Mouse (Mus musculus) heart, adult 2 months (tissue): ENCODE measurements around the gene Lsm2. TPM values are rescaled to one million over a fixed set of nuclear protein-coding genes. Genes with fewer than 3 reads are reported as not detected.
"Not testable (repeated sequence)": the region's sequence is repeated elsewhere in the genome, so short reads cannot be mapped to it uniquely, and the experiment has no call there.

Source experiments
- DNase-seq, 2 experiments: peaks; one replicate each; pipeline ENCODE4 v3.0.0; 2021
- H3K27ac ChIP-seq: fragments of 200-600 bp; 2 replicates; pipeline ENCODE4 v1.8.1; 2022
- H3K27me3 ChIP-seq: fragments of 200-500 bp; 2 replicates; pipeline ENCODE4 v1.6.1; 2012; ENCODE audit warnings: mild to moderate bottlenecking, low read length, inconsistent platforms, mixed read lengths; ENCODE audit not compliant: control insufficient read depth, insufficient read depth
- H3K36me3 ChIP-seq: fragments of 200-500 bp; 2 replicates; pipeline ENCODE4 v1.6.1; 2012; ENCODE audit warnings: low read length, inconsistent platforms; ENCODE audit not compliant: control insufficient read depth, insufficient read depth
- H3K4me1 ChIP-seq: fragments of 200-500 bp; 2 replicates; pipeline ENCODE4 v1.6.1; 2011; ENCODE audit warnings: low read length; ENCODE audit not compliant: control insufficient read depth, insufficient read depth
- H3K4me3 ChIP-seq: fragments of 200-600 bp; 2 replicates; pipeline ENCODE4 v1.8.1; 2022
- H3K79me2 ChIP-seq: fragments of 200-500 bp; replicated peaks from 2 replicates; pipeline ENCODE4 v1.6.1; 2012; ENCODE audit warnings: mild to moderate bottlenecking, inconsistent platforms, low read length, moderate library complexity, mixed read lengths; ENCODE audit not compliant: control insufficient read depth, insufficient read depth
- H3K9ac ChIP-seq: fragments of 200-500 bp; 2 replicates; pipeline ENCODE4 v1.6.1; 2012; ENCODE audit warnings: low read depth, mild to moderate bottlenecking, control low read depth, inconsistent platforms, low read length, mixed read lengths
- CTCF ChIP-seq: fragments of 200-600 bp; IDR thresholded peaks from 2 replicates; pipeline ENCODE4 v1.8.1; 2022; ENCODE audit warnings: antibody characterized with exemption, mild to moderate bottlenecking, moderate library complexity
- EP300 ChIP-seq: fragments of 200-500 bp; IDR thresholded peaks from 2 replicates; pipeline ENCODE4 v1.6.1; 2011; ENCODE audit warnings: low read depth, low read length, control low read depth; ENCODE audit not compliant: insufficient read depth
- POLR2A ChIP-seq: fragments of 200-500 bp; IDR thresholded peaks from 2 replicates; pipeline ENCODE4 v1.6.1; 2011; ENCODE audit warnings: mild to moderate bottlenecking, low read depth, low read length, control low read depth; ENCODE audit not compliant: insufficient read depth
- whole genome bisulfite sequencing: fragments of 180-500 bp; shearing (Covaris S2); methylation state at CpG from one replicate; pipeline ENCODE4 v1.1.7; 2018; 5-methylcytosine and 5-hydroxymethylcytosine counted together
- intact Hi-C: fragments of 180-260 bp; cut with DNase I; formaldehyde crosslinking; loops from one replicate; pipeline ENCODE4 v1.15.1; 2025
- polyA plus RNA-seq: library from polyadenylated mRNA; depleted of rRNA; stranded (reverse); fragments of >200 nt; gene quantifications from 2 replicates; pipeline ENCODE4 v1.2.3, GENCODE M21; 2012; rRNA removed
- total RNA-seq, 2 experiments: library from RNA; stranded (reverse); gene quantifications; 2 replicates each; pipeline ENCODE4 v1.2.3; 2021

Lsm2 gene
- total and polyA plus RNA-seq, 3 experiments: 17.3 to 50.7 (median 21.3) TPM

- intact Hi-C loops: no loop called here
- no peak overlapping the region for H3K9ac ChIP-seq
- no peak for DNase-seq
- H3K79me2 ChIP-seq: no peaks in the 10 kb centered on the region
- H3K27me3 ChIP-seq: no peaks in the 10 kb centered on the region
- H3K36me3 ChIP-seq: no peaks in the 10 kb centered on the region
- H3K4me3 ChIP-seq: no peak overlapping the region
- 73% methylated on average over 7 of the region's 7 CpGs for WGBS
- no peaks in the 10 kb centered on the region for H3K4me1 ChIP-seq
- TF ChIP-seq EP300 (no peak), POLR2A (no peak), CTCF (no peak)
- H3K27ac ChIP-seq: no peak overlapping the region
These were observed 50.2 kb downstream of the Lsm2 start for GRCm38 (mm10) chr17:35031880-35032279.

- H3K79me2 ChIP-seq: no peaks in the 10 kb centered on the region
- H3K4me1 ChIP-seq: no peaks in the 10 kb centered on the region
- no peak for DNase-seq
- no peak overlapping the region for H3K27ac ChIP-seq
- H3K4me3 ChIP-seq: no peak overlapping the region
- TF ChIP-seq CTCF (no peak), POLR2A (no peak), EP300 (no peak)
- intact Hi-C loops: no loop called here
- WGBS: 66% methylated on average over 8 of the region's 8 CpGs
- H3K27me3 ChIP-seq: no peaks in the 10 kb centered on the region
- no peak overlapping the region for H3K9ac ChIP-seq
- no peaks in the 10 kb centered on the region for H3K36me3 ChIP-seq
These were observed 50.7 kb downstream of the Lsm2 start for GRCm38 (mm10) chr17:35032323-35032870.

GRCm38 (mm10) chr17:35033703-35034102 is 52.0 kb downstream of the Lsm2 start:
- H3K27ac ChIP-seq, H3K9ac ChIP-seq, intact Hi-C loops, H3K4me3 ChIP-seq, H3K36me3 ChIP-seq, H3K4me1 ChIP-seq, DNase-seq, H3K79me2 ChIP-seq, H3K27me3 ChIP-seq: not testable (repeated sequence)
- 72% methylated on average over 1 of the region's 1 CpGs for WGBS

- no peak overlapping the region for H3K9ac ChIP-seq
- WGBS: 60% methylated on average over 6 of the region's 6 CpGs
- TF ChIP-seq POLR2A (no peak), CTCF (no peak), EP300 (no peak)
- no peaks in the 10 kb centered on the region for H3K79me2 ChIP-seq
- H3K4me3 ChIP-seq: no peak overlapping the region
- no peak for DNase-seq
- H3K36me3 ChIP-seq: no peaks in the 10 kb centered on the region
- H3K27ac ChIP-seq: no peak overlapping the region
- no peaks in the 10 kb centered on the region for H3K4me1 ChIP-seq
- intact Hi-C loops: no loop called here
- no peaks in the 10 kb centered on the region for H3K27me3 ChIP-seq
These were observed 53.2 kb downstream of the Lsm2 start for GRCm38 (mm10) chr17:35034896-35035295.

Other genes with a start within 250 kb of the Lsm2 start
Only the 30 nearest of the 43 such genes appear.
- 10 to 100 TPM; 18.1 to 26.8 TPM for gene Skiv2l, start 131.7 kb upstream of the Lsm2 start, total RNA-seq
- 28.9 and 37.7 TPM in 2 replicates for gene Skiv2l, start 131.7 kb upstream of the Lsm2 start, polyA plus RNA-seq
- 10 to 100 TPM; 14.9 to 15.8 TPM for gene Nelfe, start 131.5 kb upstream of the Lsm2 start, total RNA-seq
- gene Nelfe, start 131.5 kb upstream of the Lsm2 start, polyA plus RNA-seq: 12.3 and 15.5 TPM in 2 replicates
- 1 to 10 TPM; 2.6 to 3.8 TPM for gene Cfb, start 119.3 kb upstream of the Lsm2 start, total RNA-seq
- gene Cfb, start 119.3 kb upstream of the Lsm2 start, polyA plus RNA-seq: 3.9 and 5.7 TPM in 2 replicates
- 1 to 10 TPM; 7.9 to 9.0 TPM for gene Zbtb12, start 102.4 kb upstream of the Lsm2 start, total RNA-seq
- 10.0 and 11.0 TPM in 2 replicates for gene Zbtb12, start 102.4 kb upstream of the Lsm2 start, polyA plus RNA-seq
- gene Gm20547, start 99.8 kb upstream of the Lsm2 start, total RNA-seq: not detected
- gene Gm20547, start 99.8 kb upstream of the Lsm2 start, polyA plus RNA-seq: not detected in 2 replicates
- 1 to 10 TPM; 1.8 to 3.1 TPM for gene C2, start 83.6 kb upstream of the Lsm2 start, total RNA-seq
- gene C2, start 83.6 kb upstream of the Lsm2 start, polyA plus RNA-seq: 4.5 and 8.1 TPM in 2 replicates
- 10 to 100 TPM; 38.0 to 42.6 TPM for gene Ehmt2, start 83.4 kb upstream of the Lsm2 start, total RNA-seq
- gene Ehmt2, start 83.4 kb upstream of the Lsm2 start, polyA plus RNA-seq: 61.6 and 64.0 TPM in 2 replicates
- not detected for gene Slc44a4, start 67.4 kb upstream of the Lsm2 start, total RNA-seq
- gene Slc44a4, start 67.4 kb upstream of the Lsm2 start, polyA plus RNA-seq: 1.1 TPM in 1 of 2 replicates, not detected in the other
- gene Neu1, start 50.6 kb upstream of the Lsm2 start, total RNA-seq: 10 to 100 TPM; 14.5 TPM
- 22.0 and 23.6 TPM in 2 replicates for gene Neu1, start 50.6 kb upstream of the Lsm2 start, polyA plus RNA-seq
- gene Hspa1b, start 22.6 kb upstream of the Lsm2 start, total RNA-seq: 10 to 100 TPM in 1 of 2 experiments, 1 to 10 TPM in 1; 2.9 to 11.2 TPM
- gene Hspa1b, start 22.6 kb upstream of the Lsm2 start, polyA plus RNA-seq: 2.0 and 6.3 TPM in 2 replicates
- gene Gm20481, start 11.9 kb upstream of the Lsm2 start, total RNA-seq: not detected
- gene Gm20481, start 11.9 kb upstream of the Lsm2 start, polyA plus RNA-seq: not detected in 2 replicates
- gene Hspa1a, start 9.7 kb upstream of the Lsm2 start, total RNA-seq: 1 to 10 TPM; 3.3 to 9.8 TPM
- 3.0 and 5.9 TPM in 2 replicates for gene Hspa1a, start 9.7 kb upstream of the Lsm2 start, polyA plus RNA-seq
- gene Hspa1l, start 9.2 kb upstream of the Lsm2 start, total RNA-seq: 10 to 100 TPM in 1 of 2 experiments, 1 to 10 TPM in 1; 8.3 to 10.9 TPM
- gene Hspa1l, start 9.2 kb upstream of the Lsm2 start, polyA plus RNA-seq: 3.6 and 6.6 TPM in 2 replicates
- 10 to 100 TPM; 27.0 to 28.5 TPM for gene Vars, start 19.1 kb downstream of the Lsm2 start, total RNA-seq
- 32.7 and 39.2 TPM in 2 replicates for gene Vars, start 19.1 kb downstream of the Lsm2 start, polyA plus RNA-seq
- gene Vwa7, start 34.7 kb downstream of the Lsm2 start, total RNA-seq: 10 to 100 TPM; 10.0 to 10.9 TPM
- gene Vwa7, start 34.7 kb downstream of the Lsm2 start, polyA plus RNA-seq: 7.5 and 10.2 TPM in 2 replicates
- gene Sapcd1, start 46.2 kb downstream of the Lsm2 start, total RNA-seq: not detected
- gene Sapcd1, start 46.2 kb downstream of the Lsm2 start, polyA plus RNA-seq: 0.20 and 0.67 TPM in 2 replicates
- under 1 TPM; 0.23 to 0.29 TPM for gene Msh5, start 64.9 kb downstream of the Lsm2 start, total RNA-seq
- gene Msh5, start 64.9 kb downstream of the Lsm2 start, polyA plus RNA-seq: 1.00 and 1.2 TPM in 2 replicates
- gene Clic1, start 68.1 kb downstream of the Lsm2 start, total RNA-seq: 10 to 100 TPM; 32.5 to 33.1 TPM
- gene Clic1, start 68.1 kb downstream of the Lsm2 start, polyA plus RNA-seq: 44.4 and 51.6 TPM in 2 replicates
- gene Ddah2, start 77.2 kb downstream of the Lsm2 start, total RNA-seq: 10 to 100 TPM; 20.0 to 20.5 TPM
- gene Ddah2, start 77.2 kb downstream of the Lsm2 start, polyA plus RNA-seq: 31.4 and 40.8 TPM in 2 replicates
- under 1 TPM; 0.34 to 0.55 TPM for gene Ly6g6c, start 83.5 kb downstream of the Lsm2 start, total RNA-seq
- 0.23 and 0.64 TPM in 2 replicates for gene Ly6g6c, start 83.5 kb downstream of the Lsm2 start, polyA plus RNA-seq
- gene Mpig6b, start 84.3 kb downstream of the Lsm2 start, total RNA-seq: 1 to 10 TPM in 1 of 2 experiments, under 1 TPM in 1; 0.31 to 2.4 TPM
- 0.32 and 1.4 TPM in 2 replicates for gene Mpig6b, start 84.3 kb downstream of the Lsm2 start, polyA plus RNA-seq
- gene Ly6g6e, start 95.0 kb downstream of the Lsm2 start, total RNA-seq: not detected
- 0.41 TPM in 1 of 2 replicates, not detected in the other for gene Ly6g6e, start 95.0 kb downstream of the Lsm2 start, polyA plus RNA-seq
- gene Ly6g6d, start 96.2 kb downstream of the Lsm2 start, total RNA-seq: under 1 TPM in 1 of 2 experiments, not detected in 1; 0.61 TPM
- 1.3 and 1.6 TPM in 2 replicates for gene Ly6g6d, start 96.2 kb downstream of the Lsm2 start, polyA plus RNA-seq
- gene Ly6g6f, start 103.7 kb downstream of the Lsm2 start, total RNA-seq: not detected
- gene Ly6g6f, start 103.7 kb downstream of the Lsm2 start, polyA plus RNA-seq: 0.27 TPM in 1 of 2 replicates, not detected in the other
- gene Abhd16a, start 107.4 kb downstream of the Lsm2 start, total RNA-seq: 10 to 100 TPM; 53.2 to 62.5 TPM
- gene Abhd16a, start 107.4 kb downstream of the Lsm2 start, polyA plus RNA-seq: 95.7 and 98.2 TPM in 2 replicates
- not detected for gene Ly6g5c, start 126.4 kb downstream of the Lsm2 start, total RNA-seq
- not detected in 2 replicates for gene Ly6g5c, start 126.4 kb downstream of the Lsm2 start, polyA plus RNA-seq
- under 1 TPM in 1 of 2 experiments, not detected in 1; 0.36 TPM for gene Ly6g5b, start 133.6 kb downstream of the Lsm2 start, total RNA-seq
- 0.23 and 0.35 TPM in 2 replicates for gene Ly6g5b, start 133.6 kb downstream of the Lsm2 start, polyA plus RNA-seq
- 1 to 10 TPM; 6.8 to 8.5 TPM for gene Gpank1, start 139.6 kb downstream of the Lsm2 start, total RNA-seq
- 9.5 TPM in 2 replicates for gene Gpank1, start 139.6 kb downstream of the Lsm2 start, polyA plus RNA-seq
- gene Csnk2b, start 140.2 kb downstream of the Lsm2 start, total RNA-seq: 100 to 1,000 TPM; 149 to 170 TPM
- gene Csnk2b, start 140.2 kb downstream of the Lsm2 start, polyA plus RNA-seq: 297 and 301 TPM in 2 replicates
- gene D17H6S53E, start 144.5 kb downstream of the Lsm2 start, total RNA-seq: 10 to 100 TPM; 30.2 to 31.3 TPM
- gene D17H6S53E, start 144.5 kb downstream of the Lsm2 start, polyA plus RNA-seq: 7.7 and 11.8 TPM in 2 replicates